Mouse (Mus musculus) T-cell, adult 66 days (primary cell): Measurements from ENCODE around the gene Ctso. TPM values are rescaled to one million over a fixed set of nuclear protein-coding genes. Genes with fewer than 3 reads are reported as not detected.

Experiments
- total RNA-seq, 2 experiments: library from RNA; stranded (reverse); gene quantifications; 3 replicates in 1 of 2; 4 replicates in 1 of 2; pipeline ENCODE4 v1.2.4; 2023

The Ctso gene
- total RNA-seq = 10 to 100 TPM; 37.1 to 37.4 TPM

DNA sequence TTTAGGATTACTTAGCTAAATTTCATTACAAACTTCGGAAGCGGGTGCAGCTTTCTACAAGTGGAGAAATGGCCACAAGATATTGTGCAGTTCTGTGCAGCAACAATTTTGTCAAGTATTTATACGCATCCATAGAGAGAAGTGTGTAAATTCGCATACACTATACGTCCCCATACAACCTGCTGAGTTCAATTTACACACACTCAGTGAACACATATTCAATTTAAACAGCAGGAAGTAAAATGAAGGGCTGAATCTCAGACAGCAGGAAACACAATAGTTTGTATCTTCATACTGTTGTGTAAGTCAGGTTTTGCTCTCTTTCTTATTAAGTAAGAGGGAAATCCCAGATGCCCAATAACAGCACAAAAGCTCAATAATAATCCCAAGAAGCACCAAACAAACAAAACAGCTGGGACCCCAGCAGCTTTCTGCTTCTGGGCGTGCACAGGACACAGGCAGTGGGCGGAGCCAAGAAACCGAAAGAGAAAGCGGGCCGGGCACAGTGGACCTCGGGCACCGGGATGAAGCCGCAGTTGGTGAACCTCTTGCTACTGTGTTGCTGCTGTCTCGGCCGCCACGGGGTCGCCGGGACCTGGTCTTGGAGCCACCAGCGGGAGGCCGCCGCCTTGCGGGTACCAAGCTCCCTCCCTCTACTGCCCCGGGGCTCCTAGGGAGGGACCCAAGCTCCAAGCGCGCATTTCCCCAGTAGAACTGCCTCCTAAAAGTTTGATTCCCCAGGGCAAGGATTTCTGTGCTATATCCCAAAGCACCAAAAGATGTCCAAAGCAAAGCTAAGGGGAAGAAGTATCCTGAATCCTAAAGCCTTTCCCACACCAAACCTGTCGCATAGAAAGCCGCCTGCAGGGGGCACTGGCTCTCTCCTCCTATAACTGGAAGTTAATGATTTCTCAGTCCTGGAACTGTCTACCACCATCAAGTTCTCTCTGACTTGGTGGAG is at the start of gene Ctso:
Ctso (plus strand) TSS at position 461 of the 961 bp plus-strand sequence.

DNA sequence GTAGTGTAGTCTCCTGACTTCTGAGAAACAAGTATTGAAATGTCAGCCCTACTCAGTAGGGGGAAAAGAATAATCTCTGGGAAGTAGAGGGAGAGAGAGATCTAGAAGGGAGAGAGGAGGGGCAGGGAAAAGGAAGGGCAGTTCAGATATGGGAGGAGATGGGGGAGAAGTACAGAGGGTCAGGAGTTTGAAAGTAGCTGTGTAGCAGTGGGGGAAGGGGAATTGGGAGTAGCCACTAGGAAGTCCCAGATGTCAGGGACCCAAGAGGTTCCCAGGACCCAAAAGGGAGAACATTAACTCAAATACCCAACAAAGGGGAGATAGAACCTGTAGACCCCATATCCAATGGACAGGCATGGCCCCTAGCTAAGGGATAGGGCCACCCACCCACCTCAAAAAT is 43.7 kb downstream of the Ctso start, which contains the start of gene Tdo2:
Tdo2 (minus strand) TSS at position 101 of the 400 bp plus-strand sequence.

DNA sequence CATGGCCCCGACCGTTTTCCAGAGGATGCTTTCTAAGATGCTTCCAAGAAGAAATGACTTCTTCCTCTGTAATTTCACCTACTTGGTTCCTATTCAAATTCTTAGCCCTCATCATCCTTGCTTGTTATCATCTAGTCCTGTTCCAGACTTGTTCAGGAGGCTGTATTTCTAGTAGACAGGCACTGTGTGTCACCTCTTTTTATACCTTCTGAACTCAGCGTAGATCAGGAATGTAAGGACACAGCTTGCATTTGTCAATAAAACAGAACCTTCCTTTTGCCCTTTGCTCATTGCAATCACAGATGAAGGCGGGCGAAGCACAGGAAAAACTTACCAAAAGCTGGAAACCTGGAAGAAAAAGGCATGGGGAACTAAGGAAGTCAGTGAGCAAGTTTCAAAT is 49.6 kb downstream of the Ctso start, which contains the start of gene Asic5:
Asic5 (plus strand) TSS at position 301 of the 400 bp plus-strand sequence.

Other genes with a start within 250 kb of the Ctso start
- gene Tdo2, start 43.6 kb downstream of the Ctso start, total RNA-seq = not detected
- not detected for gene Asic5, start 49.7 kb downstream of the Ctso start, total RNA-seq
- gene Gucy1b1, start 142.1 kb downstream of the Ctso start, total RNA-seq = 1 to 10 TPM; 5.7 to 6.7 TPM
- 1 to 10 TPM; 3.1 to 3.2 TPM for gene Gucy1a1, start 213.2 kb downstream of the Ctso start, total RNA-seq